Mouse (Mus musculus): ENCODE data around the gene Aanat. TPM values are rescaled to one million over a fixed set of nuclear protein-coding genes. Genes with fewer than 3 reads are reported as not detected.

Gene Aanat
- polyA plus RNA-seq, 1 experiment from 2014 or later = not detected

GRCm38 (mm10) chr11:116572756-116573543 lies 13.3 kb upstream of the Aanat start:
- no peak overlapping the region for H3K4me2 ChIP-seq (ENCODE audit: low read length)
- no peak overlapping the region for H3K9ac ChIP-seq (replicated peaks; ENCODE audit: low read depth, low read length)
- no peaks in the 10 kb centered on the region for H3K9me3 ChIP-seq (ENCODE audit: control insufficient read depth, low read length)
- no peaks in the 10 kb centered on the region for H3K27me3 ChIP-seq (replicated peaks; ENCODE audit: control insufficient read depth, insufficient read depth, low read length)
- no peak for ATAC-seq
- 62% methylated on average over 12 of the region's 12 CpGs for WGBS
- H3K36me3 ChIP-seq (ENCODE audit: control insufficient read depth, insufficient read depth) = no peaks in the 10 kb centered on the region
- no peak overlapping the region for H3K4me3 ChIP-seq (replicated peaks; ENCODE audit: low read length)
- no peak overlapping the region; the same call in 1 of the 2 replicates for H3K27ac ChIP-seq (ENCODE audit: low read length)
- H3K4me1 ChIP-seq (replicated peaks; ENCODE audit: control insufficient read depth, insufficient read depth, low read length) = peaks cover 33% of the 10 kb centered on the region

- H3K27ac ChIP-seq (ENCODE audit: low read length) = no peak overlapping the region
- no peaks in the 10 kb centered on the region for H3K27me3 ChIP-seq (replicated peaks; ENCODE audit: control insufficient read depth, insufficient read depth, low read length)
- 58% methylated on average over 6 of the region's 6 CpGs for WGBS
- no peak overlapping the region for H3K4me2 ChIP-seq (ENCODE audit: low read length)
- H3K4me1 ChIP-seq (replicated peaks; ENCODE audit: control insufficient read depth, insufficient read depth, low read length) = peaks cover 44% of the 10 kb centered on the region
- no peak for ATAC-seq
- H3K4me3 ChIP-seq (replicated peaks; ENCODE audit: low read length) = no peak overlapping the region
- no peak overlapping the region for H3K9ac ChIP-seq (replicated peaks; ENCODE audit: low read depth, low read length)
- H3K9me3 ChIP-seq (ENCODE audit: control insufficient read depth, low read length) = no peaks in the 10 kb centered on the region
- no peaks in the 10 kb centered on the region for H3K36me3 ChIP-seq (ENCODE audit: control insufficient read depth, insufficient read depth)
Observed at GRCm38 (mm10) chr11:116574486-116574885, 11.7 kb upstream of the Aanat start.

- Histone ChIP-seq H3K4me1 (replicated peaks; ENCODE audit: control insufficient read depth, insufficient read depth, low read length) (peaks cover 48% of the 10 kb centered on the region), H3K27me3 (replicated peaks; ENCODE audit: control insufficient read depth, insufficient read depth, low read length) (no peaks in the 10 kb centered on the region), H3K9me3 (ENCODE audit: control insufficient read depth, low read length) (no peaks in the 10 kb centered on the region), H3K4me3 (replicated peaks; ENCODE audit: low read length) (no peak overlapping the region), H3K27ac (ENCODE audit: low read length) (no peak overlapping the region), H3K9ac (replicated peaks; ENCODE audit: low read depth, low read length) (no peak overlapping the region), H3K4me2 (ENCODE audit: low read length) (no peak overlapping the region), H3K36me3 (ENCODE audit: control insufficient read depth, insufficient read depth) (no peaks in the 10 kb centered on the region)
- ATAC-seq = no peak
- WGBS = 72% methylated on average over 6 of the region's 6 CpGs
Observed at GRCm38 (mm10) chr11:116574982-116575381, 11.2 kb upstream of the Aanat start.

GRCm38 (mm10) chr11:116575396-116575795 lies 10.8 kb upstream of the Aanat start:
- H3K9me3 ChIP-seq (ENCODE audit: control insufficient read depth, low read length) = no peaks in the 10 kb centered on the region
- no peak overlapping the region for H3K4me3 ChIP-seq (replicated peaks; ENCODE audit: low read length)
- H3K4me2 ChIP-seq (ENCODE audit: low read length) = no peak overlapping the region
- peaks cover 52% of the 10 kb centered on the region for H3K4me1 ChIP-seq (replicated peaks; ENCODE audit: control insufficient read depth, insufficient read depth, low read length)
- no peak overlapping the region for H3K27ac ChIP-seq (ENCODE audit: low read length)
- H3K9ac ChIP-seq (replicated peaks; ENCODE audit: low read depth, low read length) = no peak overlapping the region
- 93% methylated on average over 2 of the region's 2 CpGs for WGBS
- H3K27me3 ChIP-seq (replicated peaks; ENCODE audit: control insufficient read depth, insufficient read depth, low read length) = no peaks in the 10 kb centered on the region
- no peak for ATAC-seq
- no peaks in the 10 kb centered on the region for H3K36me3 ChIP-seq (ENCODE audit: control insufficient read depth, insufficient read depth)

- ATAC-seq = no peak
- H3K4me1 ChIP-seq (replicated peaks; ENCODE audit: control insufficient read depth, insufficient read depth, low read length) = peaks cover 33% of the 10 kb centered on the region
- no peaks in the 10 kb centered on the region for H3K9me3 ChIP-seq (ENCODE audit: control insufficient read depth, low read length)
- H3K27ac ChIP-seq (ENCODE audit: low read length) = no peak overlapping the region
- H3K4me2 ChIP-seq (ENCODE audit: low read length) = no peak overlapping the region; the same call in 1 of the 2 replicates
- H3K36me3 ChIP-seq (ENCODE audit: control insufficient read depth, insufficient read depth) = no peaks in the 10 kb centered on the region
- H3K27me3 ChIP-seq (replicated peaks; ENCODE audit: control insufficient read depth, insufficient read depth, low read length) = no peaks in the 10 kb centered on the region
- H3K4me3 ChIP-seq (replicated peaks; ENCODE audit: low read length) = no peak overlapping the region
- 85% methylated on average over 3 of the region's 3 CpGs for WGBS
- H3K9ac ChIP-seq (replicated peaks; ENCODE audit: low read depth, low read length) = no peak overlapping the region
Observed at GRCm38 (mm10) chr11:116579280-116579679, 7.0 kb upstream of the Aanat start.

GRCm38 (mm10) chr11:116580031-116580652 lies 6.1 kb upstream of the Aanat start:
- Histone ChIP-seq H3K27me3 (replicated peaks; ENCODE audit: control insufficient read depth, insufficient read depth, low read length) (no peaks in the 10 kb centered on the region), H3K4me1 (replicated peaks; ENCODE audit: control insufficient read depth, insufficient read depth, low read length) (peaks cover 26% of the 10 kb centered on the region), H3K4me3 (replicated peaks; ENCODE audit: low read length) (peak overlapping the region; percentile 94), H3K9me3 (ENCODE audit: control insufficient read depth, low read length) (no peaks in the 10 kb centered on the region), H3K27ac (ENCODE audit: low read length) (peak overlapping the region; percentile 90), H3K4me2 (ENCODE audit: low read length) (peak overlapping the region; percentile 77), H3K36me3 (ENCODE audit: control insufficient read depth, insufficient read depth) (no peaks in the 10 kb centered on the region), H3K9ac (replicated peaks; ENCODE audit: low read depth, low read length) (peak overlapping the region; percentile 95)
- 13% methylated on average over 10 of the region's 10 CpGs for WGBS
- ATAC-seq = 0 out of 2 replicates have a peak, but pooled peaks have one; percentile 8

- peak overlapping the region; percentile 77 for H3K4me2 ChIP-seq (ENCODE audit: low read length)
- peak overlapping the region; percentile 90 for H3K27ac ChIP-seq (ENCODE audit: low read length)
- peak overlapping the region; percentile 94 for H3K4me3 ChIP-seq (replicated peaks; ENCODE audit: low read length)
- H3K9me3 ChIP-seq (ENCODE audit: control insufficient read depth, low read length) = no peaks in the 10 kb centered on the region
- H3K4me1 ChIP-seq (replicated peaks; ENCODE audit: control insufficient read depth, insufficient read depth, low read length) = peaks cover 26% of the 10 kb centered on the region
- H3K9ac ChIP-seq (replicated peaks; ENCODE audit: low read depth, low read length) = peak overlapping the region; percentile 95
- ATAC-seq = peak; percentile 69
- no peaks in the 10 kb centered on the region for H3K36me3 ChIP-seq (ENCODE audit: control insufficient read depth, insufficient read depth)
- H3K27me3 ChIP-seq (replicated peaks; ENCODE audit: control insufficient read depth, insufficient read depth, low read length) = no peaks in the 10 kb centered on the region
- WGBS = under 1% methylated on average over 84 of the region's 91 CpGs
Observed at GRCm38 (mm10) chr11:116580711-116581375, 5.4 kb upstream of the Aanat start.

- H3K27ac ChIP-seq (ENCODE audit: low read length) = peak within 1 kb of the TSS; percentile 90
- WGBS = 1% methylated on average over 38 of the region's 51 CpGs
Observed at GRCm38 (mm10) chr11:116581376-116581814, 4.8 kb upstream of the Aanat start, which contains the start of gene Ube2o. Ube2o (minus strand) TSS chr11:116581447.

GRCm38 (mm10) chr11:116585682-116586081 lies 550 bp upstream of the Aanat start:
- Histone ChIP-seq H3K4me2 (ENCODE audit: low read length) (no peak overlapping the region), H3K9me3 (ENCODE audit: control insufficient read depth, low read length) (no peaks in the 10 kb centered on the region), H3K27ac (ENCODE audit: low read length) (no peak overlapping the region), H3K36me3 (ENCODE audit: control insufficient read depth, insufficient read depth) (no peaks in the 10 kb centered on the region), H3K4me3 (replicated peaks; ENCODE audit: low read length) (no peak overlapping the region), H3K4me1 (replicated peaks; ENCODE audit: control insufficient read depth, insufficient read depth, low read length) (peaks cover 5% of the 10 kb centered on the region), H3K27me3 (replicated peaks; ENCODE audit: control insufficient read depth, insufficient read depth, low read length) (no peaks in the 10 kb centered on the region), H3K9ac (replicated peaks; ENCODE audit: low read depth, low read length) (no peak overlapping the region)
- no peak for ATAC-seq
- WGBS = 83% methylated on average over 6 of the region's 6 CpGs

More at GRCm38 (mm10) chr11:116581376-116581814, 4.8 kb upstream of the Aanat start, which contains the start of gene Ube2o:
- Histone ChIP-seq H3K9me3 (ENCODE audit: control insufficient read depth, low read length) (no peaks in the 10 kb centered on the region), H3K9ac (replicated peaks; ENCODE audit: low read depth, low read length) (peak within 1 kb of the TSS; percentile 95), H3K36me3 (ENCODE audit: control insufficient read depth, insufficient read depth) (no peaks in the 10 kb centered on the region), H3K27me3 (replicated peaks; ENCODE audit: control insufficient read depth, insufficient read depth, low read length) (no peaks in the 10 kb centered on the region), H3K4me1 (replicated peaks; ENCODE audit: control insufficient read depth, insufficient read depth, low read length) (peaks cover 24% of the 10 kb centered on the region), H3K4me3 (replicated peaks; ENCODE audit: low read length) (peak within 1 kb of the TSS; percentile 94), H3K4me2 (ENCODE audit: low read length) (peak within 1 kb of the TSS; percentile 77)
- peak; percentile 95 for ATAC-seq

Measured in forebrain, embryonic 16.5 days (tissue).